11 mouse cellular contexts compared by ENCODE assay signal in genomic region chr12:8452766-8453621, GRCm38 (mm10). TPM values are rescaled to one million over a fixed set of nuclear protein-coding genes. Genes with fewer than 3 reads are reported as not detected.
A peak's percentile ranks its signal among the peaks of the same experiment; 100 is the strongest.
DNase-seq lines count a peak whose midpoint lies in the region; ATAC-seq and TF ChIP-seq lines count a peak whose summit lies in the region.
"Had no signal": no experiment of that assay in that cellular context is flagged by ENCODE, and none has a peak within 500 bp of the region (broad histone marks: within the 10 kb centered on the region; RNA-seq: fewer than 3 reads in every experiment).

No protein-coding gene starts in this region.

- H3K9me3 ChIP-seq in kidney, embryonic 16.5 days (ENCODE audit: low read length) = no peaks in the 10 kb centered on the region
- H3K9me3 ChIP-seq: embryonic facial prominence, embryonic 15.5 days; limb, embryonic 12.5 days had no signal

- no peaks in the 10 kb centered on the region for H3K36me3 ChIP-seq in kidney, embryonic 16.5 days (ENCODE audit: insufficient read depth, low read length)
- H3K36me3 ChIP-seq: embryonic facial prominence, embryonic 15.5 days; limb, embryonic 12.5 days had no signal

- DNase-seq in cerebellum, adult 8-10 months = no peak
- DNase-seq in left cerebral cortex, postnatal 4 days = peak; percentile 80
- no peak for DNase-seq in left cerebral cortex, postnatal 25 days (ENCODE audit: low spot score in 2 of 2)
- DNase-seq in cerebellum, adult 2 months = peak; percentile 36 to 63
- no peak for DNase-seq in retina, embryonic 14.5 days (ENCODE audit: low spot score)
- DNase-seq: B cell, adult 2 months had no signal

- intact Hi-C loops in left cerebral cortex, postnatal 4 days (cut with DNase I) = no loop called here
- intact Hi-C loops in left cerebral cortex, postnatal 25 days (cut with DNase I) = loop anchor here (5.0 kb wide), 1 partner anchor 106 kb away; no protein-coding TSS in a partner anchor

- H3K27ac ChIP-seq in cerebellum, adult 2 months (ENCODE audit: insufficient read depth, low read length) = no peak overlapping the region
- peak overlapping the region; percentile 48; the same call in 1 of the 2 replicates for H3K27ac ChIP-seq in kidney, embryonic 16.5 days (ENCODE audit: low read length)
- H3K27ac ChIP-seq: embryonic facial prominence, embryonic 15.5 days; limb, embryonic 12.5 days had no signal

- TF ChIP-seq CTCF in cerebellum, adult 2 months (IDR thresholded peaks at IDR 0.05; ENCODE audit: borderline replicate concordance, insufficient read depth, low read depth, low read length) = no peak

- no peaks in the 10 kb centered on the region for H3K27me3 ChIP-seq in cerebellum, adult 2 months (ENCODE audit: control insufficient read depth, insufficient read depth, low read length)
- H3K27me3 ChIP-seq in kidney, embryonic 16.5 days (ENCODE audit: insufficient read depth, low read length) = no peaks in the 10 kb centered on the region
- H3K27me3 ChIP-seq: embryonic facial prominence, embryonic 15.5 days; limb, embryonic 12.5 days had no signal

- peaks cover 26% of the 10 kb centered on the region for H3K4me1 ChIP-seq in cerebellum, adult 2 months (ENCODE audit: control insufficient read depth, insufficient read depth, low read length)
- 0 out of 2 replicates have a peak, but pooled peaks cover 3% of the 10 kb centered on the region for H3K4me1 ChIP-seq in kidney, embryonic 16.5 days (ENCODE audit: insufficient read depth, low read length)

- 57% methylated on average over 7 of the region's 7 CpGs for WGBS in cerebellum, adult 2 months
- WGBS in kidney, embryonic 16.5 days = 76% methylated on average over 7 of the region's 7 CpGs

- no peak overlapping the region for H3K9ac ChIP-seq in kidney, embryonic 16.5 days (replicated peaks; ENCODE audit: low read length)
- H3K9ac ChIP-seq: embryonic facial prominence, embryonic 15.5 days; limb, embryonic 12.5 days had no signal

- ATAC-seq in cerebellum, adult (ENCODE audit: insufficient number of reproducible peaks, low FRiP score, low TSS enrichment) = peak; percentile 65
- ATAC-seq in kidney, embryonic 16.5 days (ENCODE audit: low FRiP score, low TSS enrichment) = no peak
- ATAC-seq in inflammation-experienced regulatory T-cells, adult 6 months = no peak

- H3K4me2 ChIP-seq in kidney, embryonic 16.5 days (replicated peaks; ENCODE audit: low read depth, low read length) = no peak overlapping the region
- H3K4me2 ChIP-seq: embryonic facial prominence, embryonic 15.5 days; limb, embryonic 12.5 days had no signal

- H3K4me3 ChIP-seq in cerebellum, adult 2 months (replicated peaks; ENCODE audit: insufficient read depth, low read depth, low read length) = no peak overlapping the region
- H3K4me3 ChIP-seq in kidney, embryonic 16.5 days (ENCODE audit: low read length) = no peak overlapping the region
- H3K4me3 ChIP-seq: embryonic facial prominence, embryonic 15.5 days; limb, embryonic 12.5 days had no signal

- no peak for TF ChIP-seq POLR2A in cerebellum, adult 2 months (IDR thresholded peaks at IDR 0.05; ENCODE audit: borderline replicate concordance, insufficient read depth, low read length)

RNA-seq across cellular contexts. Expression of gene Rhob, which starts 46.8 kb away (rescaled TPM):
- total RNA-seq in left cerebral cortex, postnatal 4 days (2021) = 100 to 1,000 TPM; 220 to 231 TPM
- total RNA-seq in left cerebral cortex, postnatal 25 days (2021) = 100 to 1,000 TPM; 274 to 298 TPM
- 295 and 299 TPM in 2 replicates for polyA plus RNA-seq in cerebellum, adult 2 months (2012; rRNA removed)
- 39.8 and 40.1 TPM in 2 replicates for polyA plus RNA-seq in kidney, embryonic 16.5 days (2015; fragmentation: Nextera tagmentation; extraction: Ambion mirVana)
- polyA plus RNA-seq in inflammation-experienced regulatory T-cells, adult 6 months (2017; shearing (Covaris generic)) = 1 to 10 TPM in 2 of 3 experiments, under 1 TPM in 1; 0.15 to 2.8 (median 1.7) TPM

Comparison
In these comparisons a context has a peak if more than half of its experiments do, and no peak if none do; other contexts are left out.
1. DNase-seq: peak in left cerebral cortex, postnatal 4 days (single experiment) and cerebellum, adult 2 months (2 of 2); none in cerebellum, adult 8-10 months (single experiment), left cerebral cortex, postnatal 25 days (0 of 2) and retina, embryonic 14.5 days (single experiment).
2. RNA of gene Rhob, which starts 46.8 kb away (polyA plus RNA-seq): 295 to 299 TPM in cerebellum, adult 2 months and 39.8 to 40.1 TPM in kidney, embryonic 16.5 days; 0.15 to 2.8 TPM in inflammation-experienced regulatory T-cells, adult 6 months; every median in the first group is over 10 times any median in the second.